Mouse (Mus musculus): ENCODE results near the gene Otud7b. TPM values are rescaled to one million over a fixed set of nuclear protein-coding genes. Genes with fewer than 3 reads are reported as not detected.
A peak's percentile ranks its signal among the peaks of the same experiment; 100 is the strongest.

Gene Otud7b
- total RNA-seq, 1 experiment = 23.2 TPM

DNA sequence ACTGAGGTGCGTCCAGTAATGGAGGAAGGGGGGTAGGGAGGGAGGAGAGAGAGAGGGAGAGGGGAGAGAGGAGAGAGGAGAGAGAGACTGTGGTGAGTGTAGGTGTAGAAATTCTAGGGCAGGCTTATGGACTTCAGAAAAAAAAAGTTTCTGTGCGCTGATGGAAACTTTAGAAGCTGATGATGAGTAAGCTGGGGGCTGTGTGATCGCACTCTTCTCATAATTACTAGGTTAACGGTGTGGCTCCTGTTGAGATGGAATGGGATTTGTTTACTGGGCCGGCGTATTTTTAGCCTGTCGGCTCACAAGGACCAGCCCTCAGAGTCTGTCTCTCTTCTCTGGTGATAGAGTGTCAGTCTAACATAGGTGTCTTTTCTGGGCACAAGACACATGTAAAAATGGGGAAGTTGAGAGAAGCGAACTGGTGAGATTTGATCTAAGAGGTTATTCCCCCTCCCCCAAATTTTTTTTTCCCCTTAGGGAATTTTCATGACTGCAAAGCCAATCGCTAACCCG lies 963 bp downstream of the Otud7b start:
- in situ Hi-C loops (cut with MboI; ENCODE audit: low sequenced_read_pairs in 2 of 2, unreplicated experiment in 2 of 2) = no loop called here
- Histone ChIP-seq H3K9me3 (ENCODE audit: control insufficient read depth, insufficient read depth, low read depth, low read length) (no peaks in the 10 kb centered on the region), H3K4me3 (ENCODE audit: insufficient read depth in 1 of 2, low read depth in 1 of 2, low read length in 2 of 2, poor library complexity in 1 of 2, severe bottlenecking in 1 of 2) (peak overlapping the region; percentile 87 to 99), H3K9ac (ENCODE audit: insufficient read depth, low read depth, low read length, poor library complexity, severe bottlenecking) (peak overlapping the region; percentile 96), H3K36me3 (ENCODE audit: control insufficient read depth, insufficient read depth, low read length, poor library complexity, severe bottlenecking) (no peaks in the 10 kb centered on the region), H3K4me1 (ENCODE audit: control insufficient read depth in 2 of 2, insufficient read depth in 2 of 2, low read length in 2 of 2, poor library complexity in 1 of 2) (peaks cover 4 to 9% of the 10 kb centered on the region in 2 experiments; a peak in 3 of 4 replicates), H3K27ac (ENCODE audit: insufficient read depth, low read depth, low read length, poor library complexity, severe bottlenecking) (no peak overlapping the region)
- DNase-seq (ENCODE audit: low read depth, low spot score) = no peak
- TF ChIP-seq ZNF384 (IDR thresholded peaks at IDR 0.05; ENCODE audit: low read depth, low read length) = no peak
- TF ChIP-seq ZC3H11A (IDR thresholded peaks at IDR 0.05; ENCODE audit: borderline replicate concordance, low read depth, low read length) = no peak
- TF ChIP-seq CHD2 (IDR thresholded peaks at IDR 0.05; ENCODE audit: low read depth, low read length) = no peak
- TF ChIP-seq HCFC1 (IDR thresholded peaks at IDR 0.05; ENCODE audit: borderline replicate concordance, insufficient read depth, low read length) = no peak
- no peak for TF ChIP-seq MAFK (IDR thresholded peaks at IDR 0.05; ENCODE audit: insufficient read depth, low read depth, low read length)

GRCm38 (mm10) chr3:96106151-96106550 lies 1.8 kb downstream of the Otud7b start:
- Histone ChIP-seq H3K9me3 (ENCODE audit: control insufficient read depth, insufficient read depth, low read depth, low read length) (no peaks in the 10 kb centered on the region), H3K36me3 (ENCODE audit: control insufficient read depth, insufficient read depth, low read length, poor library complexity, severe bottlenecking) (no peaks in the 10 kb centered on the region), H3K27ac (ENCODE audit: insufficient read depth, low read depth, low read length, poor library complexity, severe bottlenecking) (no peak overlapping the region), H3K4me3 (ENCODE audit: insufficient read depth in 1 of 2, low read depth in 1 of 2, low read length in 2 of 2, poor library complexity in 1 of 2, severe bottlenecking in 1 of 2) (no peak overlapping the region), H3K4me1 (ENCODE audit: control insufficient read depth in 2 of 2, insufficient read depth in 2 of 2, low read length in 2 of 2, poor library complexity in 1 of 2) (peaks cover 4 to 9% of the 10 kb centered on the region in 2 experiments; a peak in 3 of 4 replicates), H3K9ac (ENCODE audit: insufficient read depth, low read depth, low read length, poor library complexity, severe bottlenecking) (no peak overlapping the region)
- TF ChIP-seq HCFC1 (IDR thresholded peaks at IDR 0.05; ENCODE audit: borderline replicate concordance, insufficient read depth, low read length) (no peak), ZC3H11A (IDR thresholded peaks at IDR 0.05; ENCODE audit: borderline replicate concordance, low read depth, low read length) (no peak), MAFK (IDR thresholded peaks at IDR 0.05; ENCODE audit: insufficient read depth, low read depth, low read length) (no peak), CHD2 (IDR thresholded peaks at IDR 0.05; ENCODE audit: low read depth, low read length) (no peak), ZNF384 (IDR thresholded peaks at IDR 0.05; ENCODE audit: low read depth, low read length) (no peak)
- in situ Hi-C loops (cut with MboI; ENCODE audit: low sequenced_read_pairs in 2 of 2, unreplicated experiment in 2 of 2) = no loop called here
- DNase-seq (ENCODE audit: low read depth, low spot score) = no peak

GRCm38 (mm10) chr3:96108315-96108714 lies 4.0 kb downstream of the Otud7b start:
- TF ChIP-seq MAFK (IDR thresholded peaks at IDR 0.05; ENCODE audit: insufficient read depth, low read depth, low read length) (no peak), ZNF384 (IDR thresholded peaks at IDR 0.05; ENCODE audit: low read depth, low read length) (no peak), ZC3H11A (IDR thresholded peaks at IDR 0.05; ENCODE audit: borderline replicate concordance, low read depth, low read length) (no peak), HCFC1 (IDR thresholded peaks at IDR 0.05; ENCODE audit: borderline replicate concordance, insufficient read depth, low read length) (no peak), CHD2 (IDR thresholded peaks at IDR 0.05; ENCODE audit: low read depth, low read length) (no peak)
- Histone ChIP-seq H3K4me1 (ENCODE audit: control insufficient read depth in 2 of 2, insufficient read depth in 2 of 2, low read length in 2 of 2, poor library complexity in 1 of 2) (peaks cover 0 to 8% of the 10 kb centered on the region in 2 experiments; a peak in 2 of 4 replicates), H3K36me3 (ENCODE audit: control insufficient read depth, insufficient read depth, low read length, poor library complexity, severe bottlenecking) (no peaks in the 10 kb centered on the region), H3K27ac (ENCODE audit: insufficient read depth, low read depth, low read length, poor library complexity, severe bottlenecking) (no peak overlapping the region), H3K9ac (ENCODE audit: insufficient read depth, low read depth, low read length, poor library complexity, severe bottlenecking) (no peak overlapping the region), H3K9me3 (ENCODE audit: control insufficient read depth, insufficient read depth, low read depth, low read length) (no peaks in the 10 kb centered on the region), H3K4me3 (ENCODE audit: insufficient read depth in 1 of 2, low read depth in 1 of 2, low read length in 2 of 2, poor library complexity in 1 of 2, severe bottlenecking in 1 of 2) (no peak overlapping the region)
- DNase-seq (ENCODE audit: low read depth, low spot score) = no peak
- in situ Hi-C loops (cut with MboI; ENCODE audit: low sequenced_read_pairs in 2 of 2, unreplicated experiment in 2 of 2) = no loop called here

DNA sequence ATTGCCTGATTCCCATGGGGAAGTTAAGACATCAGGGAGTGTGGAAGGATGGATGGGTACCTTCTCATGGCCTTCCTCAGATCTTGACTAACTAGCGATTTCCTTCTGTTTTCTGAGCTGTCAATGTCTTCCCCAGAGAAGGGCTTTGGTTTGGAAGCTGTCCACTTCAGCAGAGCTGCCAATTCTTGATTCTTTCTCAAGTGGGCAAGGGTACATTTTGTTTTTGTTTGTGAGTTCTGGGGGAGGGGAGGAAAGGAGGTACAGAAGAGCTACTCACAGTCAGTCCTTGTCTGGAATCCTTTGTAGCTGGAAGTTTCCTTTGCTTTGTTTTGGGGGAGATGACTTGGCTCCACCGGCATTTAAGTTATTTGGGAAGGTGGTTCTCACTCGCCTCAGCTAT lies 8.9 kb downstream of the Otud7b start:
- Histone ChIP-seq H3K27ac (ENCODE audit: insufficient read depth, low read depth, low read length, poor library complexity, severe bottlenecking) (no peak overlapping the region), H3K9ac (ENCODE audit: insufficient read depth, low read depth, low read length, poor library complexity, severe bottlenecking) (no peak overlapping the region), H3K9me3 (ENCODE audit: control insufficient read depth, insufficient read depth, low read depth, low read length) (no peaks in the 10 kb centered on the region), H3K4me3 (ENCODE audit: insufficient read depth in 1 of 2, low read depth in 1 of 2, low read length in 2 of 2, poor library complexity in 1 of 2, severe bottlenecking in 1 of 2) (no peak overlapping the region), H3K36me3 (ENCODE audit: control insufficient read depth, insufficient read depth, low read length, poor library complexity, severe bottlenecking) (no peaks in the 10 kb centered on the region), H3K4me1 (ENCODE audit: control insufficient read depth in 2 of 2, insufficient read depth in 2 of 2, low read length in 2 of 2, poor library complexity in 1 of 2) (no peaks in the 10 kb centered on the region)
- DNase-seq (ENCODE audit: low read depth, low spot score) = no peak
- no peak for TF ChIP-seq CHD2 (IDR thresholded peaks at IDR 0.05; ENCODE audit: low read depth, low read length)
- in situ Hi-C loops (cut with MboI; ENCODE audit: low sequenced_read_pairs in 2 of 2, unreplicated experiment in 2 of 2) = no loop called here

- H3K4me1 ChIP-seq (ENCODE audit: control insufficient read depth in 2 of 2, insufficient read depth in 2 of 2, low read length in 2 of 2, poor library complexity in 1 of 2) = no peaks in the 10 kb centered on the region
- no peaks in the 10 kb centered on the region for H3K9me3 ChIP-seq (ENCODE audit: control insufficient read depth, insufficient read depth, low read depth, low read length)
- no peak for DNase-seq (ENCODE audit: low read depth, low spot score)
- H3K4me3 ChIP-seq (ENCODE audit: insufficient read depth in 1 of 2, low read depth in 1 of 2, low read length in 2 of 2, poor library complexity in 1 of 2, severe bottlenecking in 1 of 2) = no peak overlapping the region
- TF ChIP-seq ZNF384 (IDR thresholded peaks at IDR 0.05; ENCODE audit: low read depth, low read length) (no peak), CHD2 (IDR thresholded peaks at IDR 0.05; ENCODE audit: low read depth, low read length) (no peak), MAFK (IDR thresholded peaks at IDR 0.05; ENCODE audit: insufficient read depth, low read depth, low read length) (no peak), ZC3H11A (IDR thresholded peaks at IDR 0.05; ENCODE audit: borderline replicate concordance, low read depth, low read length) (no peak), HCFC1 (IDR thresholded peaks at IDR 0.05; ENCODE audit: borderline replicate concordance, insufficient read depth, low read length) (no peak)
- no peak overlapping the region for H3K9ac ChIP-seq (ENCODE audit: insufficient read depth, low read depth, low read length, poor library complexity, severe bottlenecking)
- no peaks in the 10 kb centered on the region for H3K36me3 ChIP-seq (ENCODE audit: control insufficient read depth, insufficient read depth, low read length, poor library complexity, severe bottlenecking)
- H3K27ac ChIP-seq (ENCODE audit: insufficient read depth, low read depth, low read length, poor library complexity, severe bottlenecking) = no peak overlapping the region
- in situ Hi-C loops (cut with MboI; ENCODE audit: low sequenced_read_pairs in 2 of 2, unreplicated experiment in 2 of 2) = no loop called here
These were observed 13.8 kb downstream of the Otud7b start for GRCm38 (mm10) chr3:96118142-96118541.
